Mouse (Mus musculus) brown adipose tissue, adult 24 weeks (tissue): ENCODE results near the gene Sp3. TPM values are rescaled to one million over a fixed set of nuclear protein-coding genes. Genes with fewer than 3 reads are reported as not detected.
A peak's percentile ranks its signal among the peaks of the same experiment; 100 is the strongest.

Experiments
- H3K27ac ChIP-seq: fragments of 200-500 bp; replicated peaks from 2 replicates; pipeline ENCODE4 v1.5.1; 2012; ENCODE audit warnings: low read depth, mild to moderate bottlenecking, low read length
- H3K4me1 ChIP-seq: fragments of 200-500 bp; 2 replicates; pipeline ENCODE4 v1.6.1; 2012; ENCODE audit warnings: low read length, mixed read lengths; ENCODE audit not compliant: control insufficient read depth, insufficient read depth, insufficient read length
- H3K4me3 ChIP-seq: fragments of 200-500 bp; 2 replicates; pipeline ENCODE4 v1.5.1; 2012; ENCODE audit warnings: low read depth, mild to moderate bottlenecking, low read length, moderate library complexity; ENCODE audit not compliant: insufficient read depth
- polyA plus RNA-seq: library from polyadenylated mRNA; stranded (reverse); fragments of >200 nt; gene quantifications from 2 replicates; pipeline ENCODE4 v1.2.4, GENCODE M21; 2012; ENCODE audit not compliant: missing spikeins, insufficient read depth, insufficient read length

Sp3 gene
- polyA plus RNA-seq, 1 experiment = 42.7 TPM

GRCm38 (mm10) chr2:72979659-72980071 lies 581 bp downstream of the Sp3 start:
- H3K27ac ChIP-seq = peak overlapping the region; percentile 97
- H3K4me1 ChIP-seq = peaks cover 11% of the 10 kb centered on the region
- peak overlapping the region; percentile 92 for H3K4me3 ChIP-seq

GRCm38 (mm10) chr2:72978901-72979658 lies 1.2 kb downstream of the Sp3 start:
- H3K27ac ChIP-seq = peak overlapping the region; percentile 96
- peak overlapping the region; percentile 95 for H3K4me3 ChIP-seq
- peaks cover 11% of the 10 kb centered on the region for H3K4me1 ChIP-seq

GRCm38 (mm10) chr2:72978473-72978872 lies 1.8 kb downstream of the Sp3 start:
- H3K4me3 ChIP-seq = peak overlapping the region; percentile 95
- peaks cover 11% of the 10 kb centered on the region for H3K4me1 ChIP-seq
- peak overlapping the region; percentile 76 for H3K27ac ChIP-seq

GRCm38 (mm10) chr2:72977272-72977671 lies 3.0 kb downstream of the Sp3 start:
- Histone ChIP-seq H3K4me1 (peaks cover 11% of the 10 kb centered on the region), H3K27ac (0 out of 2 replicates have a peak overlapping the region, but pooled peaks have one; percentile 21), H3K4me3 (no peak overlapping the region)

- no peak overlapping the region for H3K27ac ChIP-seq
- H3K4me1 ChIP-seq = peaks cover 9% of the 10 kb centered on the region
- no peak overlapping the region for H3K4me3 ChIP-seq
Observed at GRCm38 (mm10) chr2:72976036-72976435, 4.2 kb downstream of the Sp3 start.

- Histone ChIP-seq H3K4me3 (no peak overlapping the region), H3K27ac (no peak overlapping the region), H3K4me1 (peaks cover 2% of the 10 kb centered on the region)
Observed at GRCm38 (mm10) chr2:72970831-72971230, 9.4 kb downstream of the Sp3 start.

GRCm38 (mm10) chr2:72970302-72970701 lies 9.9 kb downstream of the Sp3 start:
- H3K27ac ChIP-seq = no peak overlapping the region
- no peaks in the 10 kb centered on the region; the same call in 1 of the 2 replicates for H3K4me1 ChIP-seq
- H3K4me3 ChIP-seq = no peak overlapping the region

- Histone ChIP-seq H3K4me1 (no peaks in the 10 kb centered on the region), H3K27ac (no peak overlapping the region)
Observed at GRCm38 (mm10) chr2:72968536-72968935, 11.7 kb downstream of the Sp3 start.

GRCm38 (mm10) chr2:72965450-72965849 lies 14.8 kb downstream of the Sp3 start:
- no peak overlapping the region for H3K27ac ChIP-seq

More at GRCm38 (mm10) chr2:72968536-72968935, 11.7 kb downstream of the Sp3 start:
- H3K4me3 ChIP-seq = no peak overlapping the region

GRCm38 (mm10) chr2:72956415-72956814 lies 23.8 kb downstream of the Sp3 start:
- Histone ChIP-seq H3K4me1 (0 out of 2 replicates have a peak, but pooled peaks cover 2% of the 10 kb centered on the region), H3K4me3 (no peak overlapping the region), H3K27ac (no peak overlapping the region)

More at GRCm38 (mm10) chr2:72965450-72965849, 14.8 kb downstream of the Sp3 start:
- H3K4me3 ChIP-seq = no peak overlapping the region
- no peaks in the 10 kb centered on the region for H3K4me1 ChIP-seq

- Histone ChIP-seq H3K4me1 (no peaks in the 10 kb centered on the region; the same call in 1 of the 2 replicates), H3K27ac (no peak overlapping the region), H3K4me3 (no peak overlapping the region)
Observed at GRCm38 (mm10) chr2:72952979-72953378, 27.3 kb downstream of the Sp3 start.

- Histone ChIP-seq H3K4me3 (no peak overlapping the region), H3K4me1 (0 out of 2 replicates have a peak, but pooled peaks cover 3% of the 10 kb centered on the region), H3K27ac (no peak overlapping the region; the same call in 1 of the 2 replicates)
Observed at GRCm38 (mm10) chr2:72935937-72936336, 44.3 kb downstream of the Sp3 start.

- H3K27ac ChIP-seq = no peak overlapping the region
- H3K4me1 ChIP-seq = 0 out of 2 replicates have a peak, but pooled peaks cover 3% of the 10 kb centered on the region
- no peak overlapping the region for H3K4me3 ChIP-seq
Observed at GRCm38 (mm10) chr2:72932186-72932585, 48.1 kb downstream of the Sp3 start.

GRCm38 (mm10) chr2:72924981-72925380 lies 55.3 kb downstream of the Sp3 start:
- Histone ChIP-seq H3K27ac (no peak overlapping the region), H3K4me3 (no peak overlapping the region), H3K4me1 (no peaks in the 10 kb centered on the region)

GRCm38 (mm10) chr2:72916170-72916569 lies 64.1 kb downstream of the Sp3 start:
- Histone ChIP-seq H3K27ac (no peak overlapping the region), H3K4me3 (no peak overlapping the region), H3K4me1 (no peaks in the 10 kb centered on the region)
